Mouse (Mus musculus): ENCODE measurements around the gene Mmp10.

DNA sequence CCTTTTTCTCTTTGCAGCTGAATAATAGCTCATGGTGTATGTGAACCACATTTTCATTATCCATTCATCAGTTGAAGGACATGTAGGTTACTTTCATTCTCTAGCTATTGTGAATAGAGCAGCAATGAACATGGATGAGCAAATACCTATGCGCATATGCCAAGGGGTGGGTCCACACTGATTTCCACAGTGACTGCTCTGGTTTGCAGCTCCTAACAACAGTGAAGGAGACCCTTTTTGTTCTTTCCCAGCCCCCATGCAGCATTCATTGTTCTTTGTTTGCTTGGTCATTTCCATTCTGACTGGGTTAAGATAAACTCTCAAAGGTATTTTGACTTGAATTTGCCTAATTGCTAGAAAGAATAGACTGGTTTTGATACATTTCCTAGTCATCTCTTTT, 31.9 kb upstream of the Mmp10 start:
- no peak for TF ChIP-seq HCFC1 (IDR thresholded peaks at IDR 0.05; ENCODE audit: borderline replicate concordance, insufficient read depth, low read length)
- TF ChIP-seq MAFK (IDR thresholded peaks at IDR 0.05; ENCODE audit: insufficient read depth, low read depth, low read length) = no peak
- TF ChIP-seq CHD2 (IDR thresholded peaks at IDR 0.05; ENCODE audit: low read depth, low read length) = no peak
- TF ChIP-seq ZNF384 (IDR thresholded peaks at IDR 0.05; ENCODE audit: low read depth, low read length) = no peak

All from ES-E14 (cell line).